Mouse (Mus musculus) embryonic facial prominence, embryonic 15.5 days (tissue): ENCODE data around the gene Gm9922. TPM values are rescaled to one million over a fixed set of nuclear protein-coding genes. Genes with fewer than 3 reads are reported as not detected.

ENCODE experiments used
- ATAC-seq: fragments of 200-750 bp; cut with Nextera tagmentation; 2 replicates; pipeline ENCODE4 v1.8.0; 2017; ENCODE audit warnings: low read depth, moderate TSS enrichment; ENCODE audit not compliant: insufficient number of reproducible peaks, low FRiP score, low TSS enrichment
- H3K27ac ChIP-seq: fragments of 300-500 bp; sonication (generic); replicated peaks from 2 replicates; pipeline ENCODE4 v1.5.1; 2015; ENCODE audit warnings: mild to moderate bottlenecking, inconsistent platforms
- H3K27me3 ChIP-seq: fragments of 300-500 bp; sonication (generic); 2 replicates; pipeline ENCODE4 v1.6.1; 2015; ENCODE audit warnings: inconsistent platforms
- H3K36me3 ChIP-seq: fragments of 300-500 bp; sonication (generic); 2 replicates; pipeline ENCODE4 v1.6.1; 2015; ENCODE audit warnings: mild to moderate bottlenecking, inconsistent platforms
- H3K4me1 ChIP-seq: fragments of 300-500 bp; sonication (generic); 2 replicates; pipeline ENCODE4 v1.6.1; 2015; ENCODE audit warnings: inconsistent platforms
- H3K4me2 ChIP-seq: fragments of 300-500 bp; sonication (generic); replicated peaks from 2 replicates; pipeline ENCODE4 v1.6.1; 2015; ENCODE audit warnings: mild to moderate bottlenecking, inconsistent platforms
- H3K4me3 ChIP-seq: fragments of 300-500 bp; sonication (generic); replicated peaks from 2 replicates; pipeline ENCODE4 v1.5.1; 2015; ENCODE audit warnings: mild to moderate bottlenecking, inconsistent platforms
- H3K9ac ChIP-seq: fragments of 300-500 bp; sonication (generic); 2 replicates; pipeline ENCODE4 v1.6.1; 2015; ENCODE audit warnings: inconsistent platforms
- H3K9me3 ChIP-seq: fragments of 300-500 bp; sonication (generic); replicated peaks from 2 replicates; pipeline ENCODE4 v1.6.1; 2016; ENCODE audit warnings: inconsistent platforms
- WGBS: fragments of 180-500 bp; shearing (Covaris S2); methylation state at CpG from one replicate; pipeline ENCODE4 v1.1.7; 2015; 5-methylcytosine and 5-hydroxymethylcytosine counted together
- polyA plus RNA-seq: library from polyadenylated mRNA; unstranded; fragments of >200 nt; fragmentation: Nextera tagmentation; extraction: Ambion mirVana; gene quantifications from 2 replicates; pipeline ENCODE4 v1.2.1, GENCODE M21; 2015

Gene Gm9922
- 4.8 and 5.9 TPM in 2 replicates for polyA plus RNA-seq

- ATAC-seq = peak; percentile 91
Observed at GRCm38 (mm10) chr14:101729237-101729971, at the start of gene Gm9922, which contains the start of gene Lmo7. TSS of gene Gm9922 (minus strand) at chr14:101729814. TSS of gene Lmo7 (plus strand) at chr14:101729957.

GRCm38 (mm10) chr14:101778426-101778825 is 48.8 kb upstream of the Gm9922 start:
- Histone ChIP-seq H3K9me3 (no peaks in the 10 kb centered on the region), H3K4me1 (no peaks in the 10 kb centered on the region), H3K4me3 (no peak overlapping the region), H3K36me3 (no peaks in the 10 kb centered on the region), H3K4me2 (no peak overlapping the region), H3K9ac (no peak overlapping the region), H3K27ac (no peak overlapping the region), H3K27me3 (no peaks in the 10 kb centered on the region)
- WGBS = 93% methylated on average over 3 of the region's 3 CpGs
- no peak for ATAC-seq

More at GRCm38 (mm10) chr14:101729237-101729971, at the start of gene Gm9922, which contains the start of gene Lmo7:
- Histone ChIP-seq H3K36me3 (no peaks in the 10 kb centered on the region), H3K4me2 (peak within 1 kb of the TSS; percentile 94), H3K27me3 (no peaks in the 10 kb centered on the region), H3K9ac (peak within 1 kb of the TSS; percentile 56), H3K4me1 (peaks cover 15% of the 10 kb centered on the region), H3K9me3 (no peaks in the 10 kb centered on the region), H3K4me3 (peak within 1 kb of the TSS; percentile 62), H3K27ac (peak within 1 kb of the TSS; percentile 76)
- WGBS = under 1% methylated on average over 49 of the region's 51 CpGs

- 59% methylated on average over 3 of the region's 3 CpGs for WGBS
- H3K27ac ChIP-seq = no peak overlapping the region
- no peaks in the 10 kb centered on the region for H3K9me3 ChIP-seq
- H3K4me2 ChIP-seq = no peak overlapping the region
- no peaks in the 10 kb centered on the region for H3K27me3 ChIP-seq
- no peak overlapping the region for H3K9ac ChIP-seq
- H3K36me3 ChIP-seq = no peaks in the 10 kb centered on the region
- no peak overlapping the region for H3K4me3 ChIP-seq
- no peak for ATAC-seq
- H3K4me1 ChIP-seq = no peaks in the 10 kb centered on the region
Observed at GRCm38 (mm10) chr14:101777129-101777493, 47.5 kb upstream of the Gm9922 start.

GRCm38 (mm10) chr14:101776296-101777128 is 46.9 kb upstream of the Gm9922 start:
- Histone ChIP-seq H3K27me3 (no peaks in the 10 kb centered on the region), H3K9me3 (no peaks in the 10 kb centered on the region), H3K9ac (no peak overlapping the region), H3K4me1 (no peaks in the 10 kb centered on the region), H3K27ac (no peak overlapping the region), H3K4me2 (no peak overlapping the region), H3K36me3 (no peaks in the 10 kb centered on the region), H3K4me3 (no peak overlapping the region)
- no peak for ATAC-seq
- 29% methylated on average over 4 of the region's 4 CpGs for WGBS

GRCm38 (mm10) chr14:101774631-101775030 is 45.0 kb upstream of the Gm9922 start:
- H3K9me3 ChIP-seq = no peaks in the 10 kb centered on the region
- H3K36me3 ChIP-seq = no peaks in the 10 kb centered on the region
- no peak for ATAC-seq
- 58% methylated on average over 4 of the region's 4 CpGs for WGBS
- H3K27me3 ChIP-seq = no peaks in the 10 kb centered on the region
- no peak overlapping the region for H3K9ac ChIP-seq
- no peaks in the 10 kb centered on the region for H3K4me1 ChIP-seq
- H3K27ac ChIP-seq = no peak overlapping the region
- H3K4me3 ChIP-seq = no peak overlapping the region
- H3K4me2 ChIP-seq = no peak overlapping the region

GRCm38 (mm10) chr14:101771756-101772155 is 42.1 kb upstream of the Gm9922 start:
- no peak overlapping the region for H3K4me3 ChIP-seq
- no peaks in the 10 kb centered on the region for H3K9me3 ChIP-seq
- no peaks in the 10 kb centered on the region for H3K4me1 ChIP-seq
- 89% methylated on average over 6 of the region's 6 CpGs for WGBS
- H3K9ac ChIP-seq = no peak overlapping the region
- no peak overlapping the region for H3K27ac ChIP-seq
- no peak for ATAC-seq
- no peak overlapping the region for H3K4me2 ChIP-seq
- no peaks in the 10 kb centered on the region for H3K27me3 ChIP-seq
- no peaks in the 10 kb centered on the region for H3K36me3 ChIP-seq

DNA sequence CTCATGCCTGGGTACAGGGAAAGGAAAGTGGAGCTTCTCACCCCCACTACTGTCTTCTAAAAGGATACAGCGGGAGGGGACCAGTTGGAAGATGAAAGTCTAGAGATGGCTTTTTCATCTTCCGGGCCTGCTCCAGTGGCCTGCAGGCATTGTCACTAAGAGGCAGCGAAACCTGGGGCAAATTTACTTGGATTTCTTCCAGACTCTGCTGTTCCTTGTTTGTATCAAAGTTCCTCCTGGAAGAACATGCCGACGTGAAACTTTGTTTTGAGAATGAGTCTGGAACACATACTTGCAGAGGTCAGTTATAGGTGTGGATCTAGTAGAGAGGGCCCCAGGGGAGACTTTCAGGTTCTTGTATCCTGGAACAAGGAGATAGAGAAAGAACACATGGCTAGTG is 41.7 kb upstream of the Gm9922 start:
- WGBS = 54% methylated on average over 5 of the region's 5 CpGs
- no peaks in the 10 kb centered on the region for H3K9me3 ChIP-seq
- H3K4me1 ChIP-seq = no peaks in the 10 kb centered on the region
- no peak overlapping the region for H3K9ac ChIP-seq
- ATAC-seq = no peak
- no peak overlapping the region for H3K4me2 ChIP-seq
- H3K36me3 ChIP-seq = no peaks in the 10 kb centered on the region
- no peak overlapping the region for H3K27ac ChIP-seq
- no peak overlapping the region for H3K4me3 ChIP-seq
- H3K27me3 ChIP-seq = no peaks in the 10 kb centered on the region

GRCm38 (mm10) chr14:101763762-101764295 is 34.2 kb upstream of the Gm9922 start:
- Histone ChIP-seq H3K4me1 (no peaks in the 10 kb centered on the region), H3K27ac (no peak overlapping the region), H3K27me3 (no peaks in the 10 kb centered on the region), H3K9me3 (no peaks in the 10 kb centered on the region), H3K9ac (no peak overlapping the region), H3K4me3 (no peak overlapping the region), H3K36me3 (no peaks in the 10 kb centered on the region), H3K4me2 (no peak overlapping the region)
- no peak; the same call in 1 of the 2 replicates for ATAC-seq
- 39% methylated on average over 3 of the region's 3 CpGs for WGBS

GRCm38 (mm10) chr14:101762267-101762666 is 32.7 kb upstream of the Gm9922 start:
- WGBS = 24% methylated on average over 1 of the region's 1 CpGs
- no peak overlapping the region for H3K4me3 ChIP-seq
- no peaks in the 10 kb centered on the region for H3K27me3 ChIP-seq
- H3K4me1 ChIP-seq = no peaks in the 10 kb centered on the region
- H3K27ac ChIP-seq = no peak overlapping the region
- no peak for ATAC-seq
- H3K4me2 ChIP-seq = no peak overlapping the region
- H3K9me3 ChIP-seq = no peaks in the 10 kb centered on the region
- H3K36me3 ChIP-seq = no peaks in the 10 kb centered on the region
- H3K9ac ChIP-seq = no peak overlapping the region

- WGBS = 32% methylated on average over 4 of the region's 4 CpGs
- no peak for ATAC-seq
- Histone ChIP-seq H3K9ac (no peak overlapping the region), H3K4me1 (no peaks in the 10 kb centered on the region), H3K27me3 (no peaks in the 10 kb centered on the region), H3K27ac (no peak overlapping the region), H3K36me3 (no peaks in the 10 kb centered on the region), H3K9me3 (no peaks in the 10 kb centered on the region), H3K4me2 (no peak overlapping the region), H3K4me3 (no peak overlapping the region)
Observed at GRCm38 (mm10) chr14:101755425-101755824, 25.8 kb upstream of the Gm9922 start.

DNA sequence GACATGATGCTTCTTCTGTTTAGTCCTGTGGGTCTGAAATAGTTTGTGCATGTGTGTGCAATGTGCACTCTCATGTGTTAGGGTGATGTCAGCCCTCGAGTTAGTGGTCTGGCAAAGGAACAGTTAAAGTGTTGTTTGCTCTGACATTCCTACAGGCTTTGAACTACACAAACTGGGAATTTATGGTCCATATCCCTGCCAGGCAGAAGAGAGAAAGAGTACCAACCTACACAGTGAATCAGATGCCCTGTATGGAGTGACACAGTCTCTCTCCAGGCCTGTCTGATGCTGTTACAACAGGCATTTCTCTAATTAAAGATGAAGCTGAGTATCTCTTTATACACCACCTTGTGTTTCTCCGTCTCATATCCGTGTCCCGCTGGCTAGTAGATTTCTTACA is 21.3 kb upstream of the Gm9922 start:
- no peaks in the 10 kb centered on the region for H3K36me3 ChIP-seq
- H3K9ac ChIP-seq = no peak overlapping the region
- H3K27me3 ChIP-seq = no peaks in the 10 kb centered on the region
- H3K27ac ChIP-seq = no peak overlapping the region
- no peak for ATAC-seq
- H3K4me3 ChIP-seq = no peak overlapping the region
- no peak overlapping the region for H3K4me2 ChIP-seq
- H3K9me3 ChIP-seq = no peaks in the 10 kb centered on the region
- 74% methylated on average over 4 of the region's 4 CpGs for WGBS
- H3K4me1 ChIP-seq = peaks cover 11% of the 10 kb centered on the region; the same call in 1 of the 2 replicates
